Mouse (Mus musculus): ENCODE measurements around the gene Arih2.
"Not testable (repeated sequence)": the region's sequence is repeated elsewhere in the genome, so short reads cannot be mapped to it uniquely, and the experiment has no call there.

Gene Arih2

DNA sequence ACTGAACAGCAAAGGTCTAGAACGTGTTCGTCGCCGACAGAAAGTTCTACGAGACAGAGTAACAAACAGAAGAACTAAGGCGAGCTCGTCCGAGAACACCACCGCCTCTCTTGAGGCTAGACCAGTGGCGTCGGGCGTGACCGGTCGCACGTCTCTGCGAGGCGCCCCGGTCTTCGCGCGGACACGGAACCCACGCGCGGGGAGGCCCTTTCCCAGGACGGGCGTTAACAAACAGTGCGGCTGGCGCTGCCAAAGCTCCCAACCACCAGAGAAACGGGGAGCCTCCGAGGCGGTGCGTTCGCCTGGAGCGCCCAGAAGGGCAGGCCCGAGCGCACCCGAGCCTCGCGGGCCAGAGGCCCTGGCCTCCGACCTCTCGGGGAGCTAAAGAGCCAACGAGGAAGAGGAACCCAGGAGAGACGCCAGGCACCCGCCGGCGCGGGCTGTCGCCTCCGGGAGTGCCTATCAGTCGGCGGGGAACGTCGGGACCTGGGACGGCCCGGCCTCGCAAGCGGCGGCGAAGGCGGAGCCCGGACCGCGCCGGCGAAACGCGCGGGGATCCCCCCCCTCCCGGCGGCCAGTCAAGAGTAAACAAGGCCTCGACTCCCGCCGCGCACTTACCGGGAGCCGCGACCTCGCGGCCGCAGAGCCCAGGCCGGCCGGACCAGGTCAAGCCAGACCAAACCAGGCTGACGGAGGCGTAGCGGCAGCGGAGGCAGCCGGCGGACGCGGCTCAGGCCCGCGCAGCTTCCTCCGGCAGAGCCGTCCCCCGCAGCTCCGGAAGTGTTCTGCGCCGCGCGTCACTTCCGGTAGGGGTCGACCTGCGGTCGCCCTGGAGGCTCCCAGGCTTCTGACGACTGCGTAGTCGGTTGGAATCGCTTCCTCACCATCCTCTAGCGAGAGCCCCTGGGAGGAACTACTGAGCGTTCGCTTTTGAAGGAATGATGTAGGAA, at the start of gene Arih2:
Gene Arih2, minus strand, starts transcription at position 776 of the 950 bp plus-strand sequence.
- in situ Hi-C loops (cut with MboI, MseI) = loop anchor here (5.0 kb wide), 1 partner anchor 77 kb away; no protein-coding TSS in a partner anchor

DNA sequence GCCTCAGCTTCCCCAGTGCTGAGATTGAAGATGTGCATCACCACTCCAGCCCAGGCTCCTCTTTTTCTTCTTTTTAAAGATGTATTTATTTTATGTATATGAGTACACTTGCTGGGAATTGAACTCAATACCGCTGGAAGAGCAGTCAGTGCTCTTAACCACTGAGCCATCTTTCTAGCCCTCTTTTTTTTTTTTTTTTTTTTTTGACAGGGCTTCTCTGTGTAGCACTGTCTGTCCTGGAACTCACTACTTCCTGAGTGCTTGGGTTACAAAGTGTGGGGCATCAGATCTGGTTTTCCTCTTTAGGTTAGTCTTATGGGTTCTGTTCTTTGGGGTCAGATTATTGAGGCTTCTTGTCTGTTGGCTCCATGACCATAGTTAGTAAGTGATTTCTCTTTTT, 45.3 kb upstream of the Arih2 start:
- in situ Hi-C loops (cut with MboI, MseI) = no loop called here

DNA sequence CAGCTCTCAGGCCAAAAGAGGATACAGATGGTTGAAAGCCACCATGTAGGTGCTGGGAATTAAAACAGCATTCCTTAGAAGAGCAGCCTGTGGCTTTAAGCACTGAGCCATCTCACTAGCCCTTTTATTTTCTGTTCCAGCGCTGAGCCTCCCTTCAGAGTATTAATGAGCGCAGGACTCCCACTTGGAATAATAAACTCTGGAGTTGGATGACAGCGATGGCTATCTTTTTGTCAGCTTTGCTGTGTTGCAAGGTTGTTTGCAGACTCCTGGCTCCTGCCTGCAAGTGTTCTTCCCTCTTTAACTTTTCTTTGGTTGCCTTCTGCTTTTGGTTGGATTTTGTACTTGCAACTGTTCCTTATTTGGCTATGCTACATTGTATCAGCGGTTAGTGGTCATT, 44.8 kb upstream of the Arih2 start:
- in situ Hi-C loops (cut with MboI, MseI) = no loop called here

DNA sequence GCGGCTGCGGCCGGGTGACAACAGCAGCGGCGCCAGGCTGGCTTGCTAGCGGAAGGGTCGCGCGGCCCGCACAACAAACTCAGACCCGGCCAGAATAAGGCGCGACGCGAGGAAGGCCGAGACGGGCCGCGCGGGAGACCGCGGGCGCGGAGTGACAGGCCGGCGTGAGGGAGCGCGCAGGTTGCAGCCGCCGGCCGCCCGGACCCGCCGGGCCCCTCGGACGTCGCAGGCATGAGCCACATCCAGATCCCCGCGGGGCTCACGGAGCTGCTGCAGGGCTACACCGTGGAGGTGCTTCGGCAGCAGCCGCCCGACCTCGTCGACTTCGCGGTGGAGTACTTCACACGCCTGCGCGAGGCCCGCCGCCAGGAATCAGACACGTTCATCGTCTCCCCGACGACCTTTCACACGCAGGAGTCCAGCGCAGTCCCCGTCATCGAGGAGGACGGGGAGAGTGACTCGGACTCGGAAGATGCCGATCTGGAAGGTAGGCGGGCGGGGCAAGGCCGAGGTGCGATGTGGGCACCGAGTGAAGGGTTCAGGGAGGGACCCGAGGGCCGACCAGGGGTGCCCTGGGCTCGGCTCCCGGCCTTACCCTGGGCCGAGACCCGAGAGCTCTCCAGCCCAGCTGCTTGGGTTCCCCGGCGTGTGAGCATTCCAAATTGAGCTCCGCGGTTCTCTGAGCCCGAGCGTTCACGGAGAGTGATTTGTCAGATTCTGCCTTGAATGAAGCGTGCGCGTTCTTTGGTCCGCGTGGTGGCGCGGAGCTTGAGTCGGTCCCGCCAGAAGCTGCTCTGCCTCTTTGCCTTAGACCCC, 43.2 kb upstream of the Arih2 start:
- in situ Hi-C loops (cut with MboI, MseI) = no loop called here

GRCm38 (mm10) chr9:108691846-108692225, 42.6 kb upstream of the Arih2 start:
- in situ Hi-C loops (cut with MboI, MseI) = no loop called here

DNA sequence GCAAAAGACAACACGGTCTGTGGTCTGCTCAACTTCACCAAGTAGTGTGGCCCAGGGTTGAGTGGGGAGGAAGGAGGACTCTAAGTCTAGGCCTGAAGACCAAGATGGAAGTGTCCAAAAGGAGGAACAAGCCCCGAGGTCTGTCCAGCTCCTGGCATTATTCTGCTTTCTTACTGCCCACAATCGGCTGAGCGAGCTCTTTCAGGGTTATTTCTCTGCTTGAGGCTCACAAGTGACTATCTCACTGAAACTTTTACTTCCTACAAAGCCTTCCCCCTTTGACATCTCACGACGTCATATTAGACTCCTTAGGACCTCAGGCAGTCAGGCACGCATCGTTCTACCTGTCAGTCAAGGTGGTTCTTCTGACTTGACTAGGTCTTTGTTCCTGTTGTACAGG, 42.2 kb upstream of the Arih2 start:
- in situ Hi-C loops (cut with MboI, MseI) = no loop called here

GRCm38 (mm10) chr9:108690914-108691313, 41.7 kb upstream of the Arih2 start:
- in situ Hi-C loops (cut with MboI, MseI) = no loop called here

GRCm38 (mm10) chr9:108689993-108690392, 40.8 kb upstream of the Arih2 start:
- in situ Hi-C loops (cut with MboI, MseI) = no loop called here

- in situ Hi-C loops (cut with MboI, MseI) = no loop called here
Measured at GRCm38 (mm10) chr9:108689106-108689505, 39.9 kb upstream of the Arih2 start, which contains the start of gene Prkar2a. TSS of gene Prkar2a (plus strand) at chr9:108689314.

GRCm38 (mm10) chr9:108688451-108688850, 39.3 kb upstream of the Arih2 start:
- in situ Hi-C loops (cut with MboI, MseI) = no loop called here

DNA sequence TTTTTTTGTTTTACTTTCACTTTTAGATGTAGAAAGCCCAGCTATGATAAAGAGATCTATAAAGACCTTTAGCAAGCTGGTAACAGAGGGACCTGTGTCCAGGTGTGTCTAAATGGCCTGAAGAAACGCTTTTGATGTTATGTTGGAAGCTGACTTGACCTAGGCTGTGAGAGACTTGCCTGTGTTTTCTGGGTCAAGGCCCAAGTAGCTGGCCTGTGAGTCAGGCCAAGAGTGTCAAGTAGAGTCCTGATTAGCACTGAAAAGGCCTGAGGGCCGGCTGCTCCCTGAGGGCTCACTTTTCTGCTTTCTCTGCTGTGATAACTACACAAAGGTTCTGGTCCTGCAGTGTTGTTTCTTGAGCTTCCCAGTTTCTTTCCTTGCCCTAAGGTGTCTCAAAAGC, 38.5 kb upstream of the Arih2 start:
- in situ Hi-C loops (cut with MboI, MseI) = no loop called here

DNA sequence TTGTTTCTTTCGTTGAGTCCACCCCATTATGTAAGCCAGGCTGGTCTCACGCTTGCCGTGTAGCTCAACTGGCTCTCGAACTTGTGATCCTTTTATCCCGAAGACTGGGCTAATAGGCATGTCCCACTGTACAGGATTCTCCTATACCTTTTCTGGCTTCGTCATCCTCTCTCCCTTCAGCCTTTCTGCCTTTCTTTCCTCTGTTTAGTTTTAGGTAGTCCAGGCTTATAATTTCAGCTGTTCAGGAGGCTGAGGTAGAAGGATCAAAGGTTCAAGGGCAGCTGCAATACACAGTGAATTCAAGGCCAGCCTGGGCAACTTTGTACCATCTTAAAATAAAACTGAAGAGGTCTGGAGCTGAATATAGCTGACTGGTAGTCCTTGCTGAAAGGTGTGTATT, 38.0 kb upstream of the Arih2 start:
- in situ Hi-C loops (cut with MboI, MseI) = no loop called here

DNA sequence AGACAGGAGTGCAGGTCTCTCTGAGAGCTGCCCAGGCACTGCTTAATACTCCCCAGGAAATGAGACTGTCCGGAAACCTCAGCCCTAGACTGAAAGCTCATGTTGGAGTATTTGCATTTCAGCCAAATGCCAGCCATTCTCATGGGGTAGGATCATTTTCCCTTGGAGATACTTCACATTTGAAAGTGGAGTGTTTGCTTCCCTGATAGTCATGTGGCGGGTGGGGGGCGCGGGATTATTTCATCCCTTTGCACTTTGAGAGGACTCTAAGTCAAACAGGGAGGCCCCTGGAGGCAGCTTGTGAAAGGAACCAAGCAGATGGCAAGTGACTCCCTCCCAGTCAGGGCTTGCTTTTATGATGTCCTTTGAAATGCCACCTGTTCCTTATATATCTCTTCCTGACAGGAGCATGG, 37.3 kb upstream of the Arih2 start:
- in situ Hi-C loops (cut with MboI, MseI) = no loop called here

- in situ Hi-C loops (cut with MboI, MseI) = no loop called here
Measured at GRCm38 (mm10) chr9:108680026-108680425, 30.8 kb upstream of the Arih2 start.

GRCm38 (mm10) chr9:108673151-108673550, 24.0 kb upstream of the Arih2 start:
- in situ Hi-C loops (cut with MboI, MseI) = no loop called here

GRCm38 (mm10) chr9:108669875-108670274, 20.7 kb upstream of the Arih2 start:
- in situ Hi-C loops (cut with MboI, MseI) = loop anchor here (10.0 kb wide), 1 partner anchor 55 kb away; no protein-coding TSS in a partner anchor

- in situ Hi-C loops (cut with MboI, MseI) = loop anchor here (10.0 kb wide), 1 partner anchor 62 kb away; no protein-coding TSS in a partner anchor
Measured at GRCm38 (mm10) chr9:108662660-108663059, 13.5 kb upstream of the Arih2 start.

DNA sequence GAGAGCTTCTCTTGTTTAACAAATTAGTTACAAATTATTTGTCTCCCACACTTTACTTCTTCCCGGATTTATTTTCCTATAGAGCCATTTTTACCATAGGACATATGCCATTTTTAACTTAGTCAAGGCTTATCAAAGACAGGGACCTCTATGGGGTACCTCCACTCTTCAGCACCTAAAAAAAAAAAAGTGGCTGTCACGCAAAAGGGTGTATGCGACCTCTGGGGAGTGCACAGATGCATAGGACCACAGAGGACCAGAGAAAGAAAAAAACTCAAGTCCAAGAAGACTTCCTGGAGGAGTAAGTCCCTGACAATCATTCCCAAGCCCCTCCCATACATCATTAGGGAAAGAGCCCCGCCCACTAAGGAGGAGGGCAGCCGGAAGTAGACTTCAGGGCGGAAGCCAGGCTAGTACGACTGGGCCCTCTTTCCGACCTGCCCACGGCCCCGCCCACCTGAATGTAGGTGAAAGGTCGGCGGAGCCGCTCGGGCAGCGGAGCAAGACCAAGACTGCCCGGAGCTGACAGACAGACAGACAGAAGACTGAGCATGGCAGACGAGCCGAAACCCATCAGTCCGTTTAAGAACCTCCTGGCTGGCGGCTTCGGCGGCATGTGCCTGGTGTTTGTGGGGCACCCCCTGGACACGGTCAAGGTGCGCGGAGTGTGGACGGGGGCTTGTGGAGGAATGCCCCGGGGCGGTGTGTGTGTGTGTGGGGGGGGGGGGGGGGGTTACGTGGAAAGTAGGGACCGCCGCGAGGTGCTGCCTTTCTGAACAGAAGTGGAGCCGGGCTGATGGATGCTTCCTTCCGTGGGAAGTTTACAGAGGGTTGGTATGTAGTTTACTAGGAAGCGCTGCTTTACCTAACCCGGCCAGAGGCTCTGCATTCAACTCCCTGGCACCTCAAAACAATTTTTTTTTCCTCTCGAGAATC, 12.8 kb upstream of the Arih2 start, which contains the start of gene Slc25a20:
Gene Slc25a20, plus strand, starts transcription at position 412 of the 936 bp plus-strand sequence.
- in situ Hi-C loops (cut with MboI, MseI) = loop anchor here (10.0 kb wide), 1 partner anchor 63 kb away; no protein-coding TSS in a partner anchor

- in situ Hi-C loops (cut with MboI, MseI) = not testable (repeated sequence)
Measured at GRCm38 (mm10) chr9:108655865-108656264, 6.7 kb upstream of the Arih2 start.

- in situ Hi-C loops (cut with MboI, MseI) = no loop called here
Measured at GRCm38 (mm10) chr9:108654566-108655464, 5.6 kb upstream of the Arih2 start.

Measured in T-helper 1 cell (primary cell).